Mouse (Mus musculus): Measurements from ENCODE around the gene Fam216b. TPM values are rescaled to one million over a fixed set of nuclear protein-coding genes. Genes with fewer than 3 reads are reported as not detected.

Fam216b gene
- total RNA-seq (2023), result not detected

GRCm38 (mm10) chr14:78088907-78089306 is at the start of gene Fam216b:
Gene Fam216b, minus strand, starts transcription at chr14:78089007.

Other genes starting within 250 kb of the Fam216b start
- gene Dnajc15, start 213.9 kb downstream of the Fam216b start, total RNA-seq (2023), result 41.4 TPM
- gene Epsti1, start 184.8 kb downstream of the Fam216b start, total RNA-seq (2023), result 49.7 TPM
- 4.7 TPM for gene Tnfsf11, start 219.0 kb upstream of the Fam216b start, total RNA-seq (2023)

Measured in CD4-positive naive resting alpha-beta T cell, adult 76 days (primary cell).